24 mouse cellular contexts compared by ENCODE assay signal in genomic region chr10:12406338-12407110, GRCm38 (mm10).
DNase-seq lines count a peak whose midpoint lies in the region; ATAC-seq and TF ChIP-seq lines count a peak whose summit lies in the region.
"Had no signal": no experiment of that assay in that cellular context is flagged by ENCODE, and none has a peak within 500 bp of the region (broad histone marks: within the 10 kb centered on the region; RNA-seq: fewer than 3 reads in every experiment).

No protein-coding gene starts in this region.

- H3K27ac ChIP-seq in kidney, embryonic 15.5 days = no peak overlapping the region
- no peak overlapping the region for H3K27ac ChIP-seq in kidney, postnatal 0 days
- H3K27ac ChIP-seq: embryonic facial prominence, embryonic 10.5 days; embryonic facial prominence, embryonic 12.5 days; forebrain, embryonic 13.5 days; forebrain, embryonic 15.5 days had no signal

- TF ChIP-seq CTCF in kidney, postnatal 0 days (IDR thresholded peaks at IDR 0.05; ENCODE audit: low read depth) = no peak

- H3K27me3 ChIP-seq in kidney, embryonic 15.5 days = no peaks in the 10 kb centered on the region
- no peaks in the 10 kb centered on the region for H3K27me3 ChIP-seq in kidney, postnatal 0 days (ENCODE audit: insufficient read depth, low read length)
- H3K27me3 ChIP-seq: CH12.LX; embryonic facial prominence, embryonic 12.5 days; forebrain, embryonic 13.5 days; forebrain, embryonic 15.5 days; Patski had no signal

- H3K36me3 ChIP-seq in kidney, embryonic 15.5 days = peaks cover 39% of the 10 kb centered on the region
- H3K36me3 ChIP-seq in kidney, postnatal 0 days (ENCODE audit: insufficient read depth, low read length) = peaks cover 24% of the 10 kb centered on the region; the same call in 1 of the 2 replicates
- H3K36me3 ChIP-seq: forebrain, embryonic 15.5 days had no signal

- H3K4me3 ChIP-seq in kidney, embryonic 15.5 days (replicated peaks) = no peak overlapping the region
- H3K4me3 ChIP-seq in kidney, postnatal 0 days (replicated peaks; ENCODE audit: low read depth, low read length) = no peak overlapping the region
- H3K4me3 ChIP-seq: embryonic facial prominence, embryonic 10.5 days; embryonic facial prominence, embryonic 12.5 days; forebrain, embryonic 13.5 days; forebrain, embryonic 15.5 days had no signal

- WGBS in kidney, embryonic 15.5 days = 37% methylated on average over 12 of the region's 12 CpGs
- WGBS in kidney, postnatal 0 days = 35% methylated on average over 12 of the region's 12 CpGs

- DNase-seq in kidney, adult 18-20 months = no peak
- DNase-seq in kidney, postnatal 0 days (ENCODE audit: low spot score) = peak; percentile 25
- no peak for DNase-seq in kidney, adult 11 months
- DNase-seq in mesoderm, embryonic 11.5 days (ENCODE audit: low read depth, low spot score) = peak; percentile 18
- no peak for DNase-seq in gastrocnemius, adult 18-20 months (ENCODE audit: low spot score)
- DNase-seq: adrenal gland, adult 8-10 months; adrenal gland, postnatal 14 days; adrenal gland, postnatal 36 days; B cell, adult 2 months; cerebellum, adult 11-12 months; cerebellum, adult 2 months; cerebellum, adult 9-10 months; cerebellum, postnatal 10 days; cerebellum, postnatal 25 days had no signal

- H3K4me1 ChIP-seq in kidney, embryonic 15.5 days = no peaks in the 10 kb centered on the region
- no peaks in the 10 kb centered on the region for H3K4me1 ChIP-seq in kidney, postnatal 0 days (replicated peaks; ENCODE audit: insufficient read depth, low read length)
- H3K4me1 ChIP-seq: embryonic facial prominence, embryonic 10.5 days; embryonic facial prominence, embryonic 12.5 days; forebrain, embryonic 13.5 days; forebrain, embryonic 15.5 days had no signal

- peak; percentile 80 for ATAC-seq in kidney, embryonic 15.5 days (replicated peaks; ENCODE audit: low FRiP score)
- peak; percentile 49 for ATAC-seq in kidney, postnatal 0 days (replicated peaks; ENCODE audit: low FRiP score, low read depth)
- ATAC-seq: activated CD4-positive, CD25-positive, alpha-beta regulatory T cell, adult 4 months; CD4-positive, CD25-positive, alpha-beta regulatory T cell, adult 4 months; forebrain, embryonic 13.5 days; forebrain, embryonic 15.5 days; Patski had no signal

- no peaks in the 10 kb centered on the region for H3K9me3 ChIP-seq in kidney, embryonic 15.5 days (replicated peaks)
- no peaks in the 10 kb centered on the region for H3K9me3 ChIP-seq in kidney, postnatal 0 days (replicated peaks; ENCODE audit: low read length)
- H3K9me3 ChIP-seq: embryonic facial prominence, embryonic 10.5 days; embryonic facial prominence, embryonic 12.5 days; forebrain, embryonic 13.5 days; forebrain, embryonic 15.5 days; G1E had no signal

- H3K4me2 ChIP-seq in kidney, embryonic 15.5 days = no peak overlapping the region
- no peak overlapping the region for H3K4me2 ChIP-seq in kidney, postnatal 0 days (ENCODE audit: low read length)
- H3K4me2 ChIP-seq: embryonic facial prominence, embryonic 12.5 days; forebrain, embryonic 13.5 days; forebrain, embryonic 15.5 days had no signal

- H3K9ac ChIP-seq in kidney, embryonic 15.5 days = no peak overlapping the region
- no peak overlapping the region for H3K9ac ChIP-seq in kidney, postnatal 0 days (ENCODE audit: low read depth, low read length)
- H3K9ac ChIP-seq: embryonic facial prominence, embryonic 12.5 days; forebrain, embryonic 13.5 days; forebrain, embryonic 15.5 days had no signal

Comparison
In these comparisons a context has a peak if more than half of its experiments do, and no peak if none do; other contexts are left out.
1. DNase-seq: peak in kidney, postnatal 0 days (single experiment) and mesoderm, embryonic 11.5 days (single experiment); none in kidney, adult 18-20 months (single experiment), kidney, adult 11 months (single experiment) and gastrocnemius, adult 18-20 months (single experiment).